Mouse (Mus musculus) layer of hippocampus, adult 9-10 months (tissue): Measurements from ENCODE around the gene Sync.

Experiments
- DNase-seq: peaks from one replicate; pipeline ENCODE4 v3.0.0; 2022; ENCODE audit warnings: low spot score

Sync gene

DNA sequence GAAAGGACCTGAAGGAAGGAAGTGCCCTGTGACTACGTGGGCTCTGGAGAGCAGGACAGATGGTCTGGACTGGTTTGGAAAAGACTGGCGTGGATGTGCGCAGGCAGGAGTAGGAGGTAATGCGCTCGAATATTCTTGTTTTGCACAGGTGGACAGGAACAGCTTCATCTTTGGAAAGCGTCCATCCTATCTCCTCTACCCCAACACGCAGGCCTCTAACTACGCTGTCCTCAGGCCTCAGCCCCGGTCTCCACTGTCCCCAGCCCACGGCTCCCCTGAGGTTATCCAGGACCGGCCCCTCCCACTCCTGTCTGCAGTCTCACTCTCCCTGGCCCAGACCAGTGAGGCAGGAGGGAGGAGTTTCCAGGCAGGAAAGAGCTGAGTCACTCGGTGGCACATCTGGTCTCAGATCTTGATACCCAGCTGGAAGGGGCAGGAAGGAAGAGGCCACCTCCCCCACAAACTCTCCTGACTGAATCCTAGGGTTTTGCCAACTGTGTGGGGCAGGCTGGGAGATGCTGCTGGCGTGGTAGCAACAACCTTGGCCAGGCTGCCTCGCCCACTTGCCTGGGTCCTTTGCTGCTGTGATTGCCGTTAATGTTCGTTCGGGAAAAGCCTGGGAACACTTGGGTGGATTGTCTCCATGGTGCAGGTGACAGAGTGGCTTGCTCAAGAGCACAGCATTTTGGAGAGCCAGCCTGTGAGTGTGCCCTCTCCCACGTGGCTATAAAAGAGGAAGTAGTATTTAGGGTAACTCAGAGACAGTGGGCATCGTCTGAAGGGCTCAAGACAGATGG lies 24.0 kb upstream of the Sync start:
- DNase-seq, result no peak

DNA sequence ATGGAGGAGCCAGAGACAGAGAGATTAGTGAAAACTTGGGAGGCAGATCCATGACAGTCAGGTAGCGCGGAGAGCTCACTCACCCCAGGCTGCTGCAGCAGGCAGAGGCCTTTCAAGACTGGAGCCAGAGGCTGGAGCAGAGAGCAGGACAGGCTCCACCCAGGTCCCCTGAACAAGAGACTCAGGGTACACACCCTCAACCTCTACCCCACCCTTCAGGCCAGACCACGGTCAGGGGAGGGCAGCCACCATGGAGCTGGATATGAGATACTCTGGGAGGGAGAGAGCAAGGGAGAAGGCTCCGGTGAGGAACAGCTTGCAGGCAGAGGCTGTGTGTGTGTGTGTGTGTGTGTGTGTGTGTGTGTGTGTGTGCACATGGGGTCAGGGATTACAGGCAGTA lies 21.2 kb upstream of the Sync start:
- DNase-seq, result no peak

DNA sequence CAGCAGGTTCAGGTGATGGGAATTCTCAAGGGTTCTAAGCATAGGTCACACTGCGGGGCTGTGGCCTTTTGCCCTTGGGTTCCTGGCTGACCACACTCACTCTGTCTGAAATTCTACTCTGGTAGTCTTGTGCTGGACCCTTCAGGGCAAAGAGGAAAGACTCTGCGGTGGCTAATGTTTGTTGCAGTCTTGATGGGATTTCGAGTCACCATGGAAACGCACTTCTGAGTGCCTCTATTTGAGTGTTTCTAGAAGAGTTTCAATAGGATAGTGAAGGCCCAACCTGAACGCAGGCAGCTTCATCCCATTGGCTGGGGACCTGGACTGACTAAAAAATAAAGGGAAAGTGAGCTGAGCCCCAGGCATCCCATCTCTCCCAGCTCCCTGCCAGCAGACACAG lies 20.6 kb upstream of the Sync start:
- no peak for DNase-seq

GRCm38 (mm10) chr4:129268698-129269097 lies 18.7 kb upstream of the Sync start:
- DNase-seq, result no peak

GRCm38 (mm10) chr4:129271991-129272755 lies 15.2 kb upstream of the Sync start:
- DNase-seq, result no peak

GRCm38 (mm10) chr4:129272756-129273046 lies 14.7 kb upstream of the Sync start:
- no peak for DNase-seq

DNA sequence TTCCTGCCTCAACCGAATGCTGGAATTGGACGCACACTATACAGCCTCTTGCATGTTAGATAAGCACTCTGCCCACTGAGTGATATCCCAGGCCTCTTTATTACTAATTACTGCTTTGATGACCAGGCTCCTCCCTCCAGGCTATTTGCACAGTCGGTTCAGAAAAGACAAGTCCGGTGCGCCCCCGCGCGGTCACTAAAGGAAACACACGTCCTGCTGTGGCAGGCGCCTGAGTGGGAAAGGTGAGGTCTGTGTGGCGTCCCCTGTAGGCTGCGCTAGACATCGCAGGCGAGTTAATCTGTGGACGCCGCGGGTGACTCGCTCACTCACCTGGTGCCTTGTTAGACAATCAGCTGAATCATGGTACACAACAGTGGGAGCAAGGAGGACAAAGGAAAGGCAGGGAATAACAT lies 11.0 kb upstream of the Sync start:
- DNase-seq, result peak; percentile 96

GRCm38 (mm10) chr4:129282786-129283185 lies 4.6 kb upstream of the Sync start:
- DNase-seq, result no peak

DNA sequence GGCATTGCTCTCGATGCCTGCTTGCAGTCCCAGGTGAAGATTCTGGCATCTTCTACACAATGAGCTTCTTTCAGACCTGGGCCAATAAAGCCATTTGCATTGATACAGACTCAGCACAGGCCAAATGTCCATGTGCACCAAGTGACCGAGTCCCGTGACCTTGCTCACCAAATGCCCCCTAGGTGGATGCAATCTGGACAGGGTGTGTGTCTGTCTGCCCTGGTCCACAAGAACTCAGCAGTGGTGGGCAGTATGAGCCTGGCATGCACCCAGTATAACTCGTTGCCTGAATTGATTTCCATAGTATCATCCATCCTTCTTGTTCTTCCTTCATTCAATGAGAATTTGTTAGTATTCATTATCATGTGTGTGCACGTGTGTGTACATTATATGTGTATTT lies 4.2 kb upstream of the Sync start:
- no peak for DNase-seq

DNA sequence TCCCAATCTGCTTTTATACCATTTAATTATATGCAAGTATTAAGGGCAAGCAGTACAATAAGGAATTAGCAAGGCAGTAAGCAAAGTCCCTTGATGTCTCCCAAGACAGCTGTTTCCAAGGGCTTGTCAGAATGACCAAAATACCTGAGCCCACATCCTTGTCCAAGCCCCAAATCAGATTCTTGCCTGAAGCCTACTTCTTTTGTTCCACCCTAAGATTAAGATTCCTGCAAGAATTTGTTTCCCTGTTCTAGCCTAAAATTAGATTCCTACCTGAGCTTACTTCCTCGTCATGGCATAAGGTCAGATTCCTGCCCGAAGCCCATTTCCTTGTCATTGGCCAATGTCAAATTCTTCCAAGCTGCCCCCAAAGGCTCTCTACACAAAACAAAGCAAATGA lies 2.7 kb upstream of the Sync start:
- DNase-seq, result no peak

GRCm38 (mm10) chr4:129286001-129286682 lies 1.3 kb upstream of the Sync start:
- DNase-seq, result no peak

DNA sequence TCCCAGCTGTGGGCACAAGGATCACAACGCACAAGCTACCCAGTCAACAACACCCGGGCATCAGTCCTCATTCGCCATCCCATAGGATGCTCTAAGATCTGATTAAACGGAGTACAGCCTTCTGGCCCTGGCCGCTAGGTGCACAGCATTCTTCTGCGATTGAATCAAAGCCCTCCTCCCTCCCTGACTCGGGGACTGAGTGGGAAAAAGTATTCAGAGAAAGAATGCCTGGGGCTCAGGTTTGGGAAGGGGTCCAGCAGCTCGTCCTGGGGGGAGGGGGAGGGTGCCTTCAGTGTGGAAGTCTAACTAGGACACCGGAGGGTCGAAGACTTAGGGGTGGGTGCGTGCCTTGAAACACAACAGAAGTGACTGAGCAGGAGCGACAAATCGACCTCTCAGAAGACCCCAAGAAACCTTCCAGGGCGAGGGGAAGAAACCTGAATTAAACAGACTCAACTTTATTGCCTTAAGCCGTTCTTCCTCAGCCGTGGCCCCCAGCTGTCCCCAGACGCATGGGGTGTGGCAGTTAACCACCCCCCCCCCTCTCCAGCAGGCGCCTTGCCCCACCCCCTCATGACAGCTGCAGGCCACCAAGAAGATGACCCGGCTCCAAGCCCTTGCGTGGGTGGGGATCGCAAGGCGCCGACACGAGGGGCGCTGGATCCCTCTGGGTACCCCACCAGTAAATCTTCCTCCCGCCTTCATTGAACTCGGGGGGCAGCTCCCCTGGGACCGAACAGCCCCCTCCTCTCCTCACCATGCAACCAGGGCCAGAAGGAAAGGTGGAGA lies 540 bp upstream of the Sync start:
- DNase-seq, result no peak

- no peak for DNase-seq
Observed at GRCm38 (mm10) chr4:129288067-129288466, 650 bp downstream of the Sync start.

GRCm38 (mm10) chr4:129289671-129290070 lies 2.3 kb downstream of the Sync start:
- DNase-seq, result no peak

- no peak for DNase-seq
Observed at GRCm38 (mm10) chr4:129292831-129293230, 5.4 kb downstream of the Sync start.

DNA sequence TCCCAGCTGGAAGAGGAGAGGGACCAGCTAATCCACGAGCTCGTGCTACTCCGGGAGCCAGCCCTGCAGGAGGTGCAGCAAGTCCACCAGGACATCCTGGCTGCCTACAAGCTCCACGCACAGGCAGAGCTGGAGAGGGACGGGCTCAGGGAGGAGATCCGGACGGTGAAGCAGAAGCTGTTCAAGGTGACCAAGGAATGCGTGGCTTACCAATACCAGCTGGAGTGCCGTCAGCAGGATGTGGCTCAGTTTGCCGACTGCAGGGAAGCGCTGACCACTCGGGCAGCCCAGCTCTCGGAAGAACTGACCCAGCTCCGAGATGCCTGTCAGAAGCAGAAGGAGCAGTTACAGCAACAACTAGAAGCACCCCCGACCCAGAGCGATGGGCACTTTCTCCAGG lies 6.3 kb downstream of the Sync start:
- DNase-seq, result no peak

DNA sequence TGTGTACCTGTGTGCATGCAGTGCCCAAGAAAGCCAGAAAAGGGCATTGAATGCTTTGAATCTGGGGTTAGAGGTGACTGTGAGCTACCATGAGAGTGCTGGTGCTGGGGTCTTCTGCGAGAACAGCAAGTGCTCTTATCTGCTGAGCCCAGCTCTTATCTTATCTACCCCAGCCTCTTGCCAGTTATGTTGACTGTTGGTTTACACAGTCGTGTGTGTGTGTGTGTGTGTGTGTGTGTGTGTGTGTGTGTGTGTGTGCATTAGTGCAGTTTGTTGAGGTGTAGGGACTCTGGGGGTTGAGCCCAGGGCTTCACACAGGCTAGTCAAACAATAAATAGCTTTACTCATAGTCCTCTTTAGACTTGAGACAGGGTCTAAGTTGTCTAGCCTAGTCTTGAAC lies 7.8 kb downstream of the Sync start:
- DNase-seq, result no peak

GRCm38 (mm10) chr4:129296066-129296465 lies 8.6 kb downstream of the Sync start:
- DNase-seq, result no peak

- DNase-seq, result no peak
Observed at GRCm38 (mm10) chr4:129297724-129298123, 10.3 kb downstream of the Sync start.

DNA sequence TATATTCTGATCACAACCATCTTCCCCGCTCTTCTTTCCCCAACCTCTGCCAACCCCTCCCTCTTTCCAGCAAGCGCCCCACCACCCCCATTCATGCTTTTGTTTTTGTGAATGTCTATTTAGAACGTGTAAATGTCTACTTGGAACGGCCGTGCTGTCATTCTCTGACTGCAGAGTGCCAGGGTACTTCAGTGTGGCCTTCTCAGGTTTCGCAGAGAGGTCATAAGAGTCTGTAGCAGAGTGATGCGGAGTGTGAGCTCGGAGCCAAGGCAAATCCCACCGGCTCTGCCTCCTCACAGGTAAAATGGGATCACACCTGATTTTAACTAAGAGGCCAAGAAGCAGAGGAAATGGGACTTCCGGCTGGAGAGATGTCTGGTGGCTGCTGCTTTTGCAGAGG lies 11.7 kb downstream of the Sync start:
- DNase-seq, result no peak

DNA sequence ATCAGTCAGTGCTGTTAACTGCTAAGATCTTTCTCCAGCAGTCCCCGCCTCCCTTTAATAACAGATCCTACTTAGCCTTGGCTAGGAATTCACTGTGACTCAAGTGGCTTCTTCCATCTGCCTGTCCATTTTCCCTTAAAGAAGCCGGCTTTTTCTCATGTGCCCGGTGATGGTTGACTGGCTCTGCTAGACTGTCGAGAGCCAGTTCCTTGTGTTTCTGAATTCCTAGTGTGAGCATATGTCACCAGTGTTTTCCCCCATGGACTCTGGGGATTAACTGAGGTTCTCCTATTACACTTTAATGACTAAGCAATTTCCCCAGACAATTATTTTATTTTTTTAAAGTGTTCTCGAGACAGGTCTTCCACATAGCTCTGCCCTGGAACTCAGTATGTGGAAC lies 16.0 kb downstream of the Sync start:
- no peak for DNase-seq

DNA sequence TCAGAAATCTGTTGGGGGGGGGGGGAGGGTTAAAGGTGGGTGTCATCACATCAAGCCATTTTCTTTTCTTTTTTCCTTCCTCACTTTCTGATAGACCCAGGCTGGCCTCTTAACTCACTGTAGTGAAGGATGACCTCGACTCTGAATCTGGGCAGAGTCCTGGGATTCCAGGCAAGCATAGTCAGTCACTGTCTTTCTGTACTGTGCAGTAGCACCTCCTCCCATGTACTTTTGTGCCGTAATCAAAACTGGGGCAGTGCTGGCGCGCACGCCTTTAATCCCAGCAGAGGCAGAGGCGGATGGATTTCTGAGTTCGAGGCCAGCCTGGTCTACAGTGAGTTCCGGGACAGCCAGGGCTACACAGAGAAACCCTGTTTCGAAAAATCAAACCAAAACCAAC lies 16.4 kb downstream of the Sync start:
- no peak for DNase-seq
